Comparison of ENCODE assay signal across 8 mouse cellular contexts in the genomic region with DNA sequence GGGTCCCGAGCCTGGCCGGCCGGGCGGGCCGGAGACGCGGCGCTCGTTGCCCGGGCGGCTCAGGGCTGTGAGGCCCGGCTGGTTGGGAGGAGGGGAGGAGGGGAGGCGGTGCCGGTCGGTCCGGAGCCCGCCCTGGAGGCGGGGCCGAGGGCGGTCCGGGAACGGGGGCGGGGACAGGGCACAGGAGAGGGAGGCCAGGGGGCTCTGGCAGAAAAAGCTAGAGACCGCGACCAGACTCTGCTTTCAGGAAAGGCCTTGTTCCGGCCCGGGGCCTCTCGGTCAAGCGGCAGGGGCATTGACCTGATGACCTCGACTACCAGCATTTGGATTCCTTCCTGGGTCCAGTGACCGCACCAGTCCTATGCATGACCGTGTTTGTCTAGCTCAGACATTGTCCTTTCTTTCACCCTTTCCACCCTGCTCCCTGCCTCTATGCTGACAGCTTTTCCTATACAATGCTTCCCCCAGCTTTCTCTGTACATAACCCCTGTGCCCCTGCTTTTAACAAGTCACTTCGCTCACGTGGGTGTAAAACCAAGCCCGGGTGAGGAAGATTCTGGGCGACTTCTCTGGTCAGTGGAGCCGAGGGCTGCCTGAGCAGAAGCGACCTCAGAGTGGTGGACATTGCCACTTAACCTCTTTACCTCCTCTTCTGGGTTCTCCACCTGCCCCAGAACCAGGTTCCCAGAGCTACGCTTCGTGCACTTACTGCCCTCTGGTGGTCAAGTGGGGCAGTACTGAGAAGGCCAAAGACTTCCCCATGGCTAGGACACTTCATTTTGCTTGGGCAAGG. TPM values are rescaled to one million over a fixed set of nuclear protein-coding genes. Genes with fewer than 3 reads are reported as not detected.
DNase-seq lines count a peak whose midpoint lies in the region; ATAC-seq lines count a peak whose summit lies in the region.

No protein-coding gene starts in this region.

- H3K9me3 ChIP-seq in hindbrain, embryonic 12.5 days (replicated peaks) = no peaks in the 10 kb centered on the region

- WGBS in hindbrain, embryonic 12.5 days = under 1% methylated on average over 36 of the region's 40 CpGs

- H3K4me2 ChIP-seq in hindbrain, embryonic 12.5 days (replicated peaks) = peak overlapping the region; percentile 66

- peak overlapping the region; percentile 82 for H3K27ac ChIP-seq in hindbrain, embryonic 12.5 days

- ATAC-seq in frontal cortex, adult (ENCODE audit: low TSS enrichment) = peak; percentile 74
- ATAC-seq in hindbrain, embryonic 12.5 days (ENCODE audit: low FRiP score) = peak; percentile 98
- peak; percentile 96 for ATAC-seq in megakaryocyte, adult 5-6 weeks (ENCODE audit: poor library complexity, severe bottlenecking)

- DNase-seq in T-cell, adult 2 months (ENCODE audit: low spot score) = peak; percentile 65
- peak; percentile 90 for DNase-seq in cerebellum, adult 9-10 months
- peak; percentile 83 to 86 for DNase-seq in layer of hippocampus, postnatal 36 days
- DNase-seq in right cerebral cortex, postnatal 10 days (ENCODE audit: low spot score in 2 of 2) = peak; percentile 90 to 92
- DNase-seq in yolk sac, embryonic 10.5 days (ENCODE audit: low spot score) = peak; percentile 94

- peak overlapping the region; percentile 74 for H3K4me3 ChIP-seq in hindbrain, embryonic 12.5 days

- peaks cover 33% of the 10 kb centered on the region for H3K4me1 ChIP-seq in hindbrain, embryonic 12.5 days

- H3K36me3 ChIP-seq in hindbrain, embryonic 12.5 days = peaks cover 11% of the 10 kb centered on the region

- peak overlapping the region; percentile 85 for H3K9ac ChIP-seq in hindbrain, embryonic 12.5 days

- no peaks in the 10 kb centered on the region for H3K27me3 ChIP-seq in hindbrain, embryonic 12.5 days

RNA-seq across cellular contexts. Expression of gene Gpr84, which starts 13.2 kb away (rescaled TPM):
- 0.36 and 0.51 TPM in 2 replicates for polyA plus RNA-seq in hindbrain, embryonic 12.5 days (2016; fragmentation: Nextera tagmentation; extraction: Ambion mirVana)
- total RNA-seq in layer of hippocampus, postnatal 36 days (2021) = under 1 TPM; 0.25 to 0.66 TPM
- total RNA-seq in megakaryocyte, adult 5-6 weeks (2015) = 2.9 and 3.8 TPM in 2 replicates
- total RNA-seq in megakaryocyte, adult 5-6 weeks (2017) = 1.7 and 3.3 TPM in 2 replicates

RNA-seq across cellular contexts. Expression of gene Zfp385a, which starts 16.2 kb away (rescaled TPM):
- polyA plus RNA-seq in hindbrain, embryonic 12.5 days (2016; fragmentation: Nextera tagmentation; extraction: Ambion mirVana) = 20.5 and 23.8 TPM in 2 replicates
- 10 to 100 TPM; 38.7 to 39.7 TPM for total RNA-seq in layer of hippocampus, postnatal 36 days (2021)
- 35.8 and 40.1 TPM in 2 replicates for total RNA-seq in megakaryocyte, adult 5-6 weeks (2015)
- 6.8 and 9.4 TPM in 2 replicates for total RNA-seq in megakaryocyte, adult 5-6 weeks (2017)

RNA-seq across cellular contexts. Expression of gene Itga5, which starts 42.9 kb away (rescaled TPM):
- polyA plus RNA-seq in hindbrain, embryonic 12.5 days (2016; fragmentation: Nextera tagmentation; extraction: Ambion mirVana) = 26.8 and 27.0 TPM in 2 replicates
- 1 to 10 TPM; 1.4 to 1.9 TPM for total RNA-seq in layer of hippocampus, postnatal 36 days (2021)
- 18.4 and 21.4 TPM in 2 replicates for total RNA-seq in megakaryocyte, adult 5-6 weeks (2015)
- 8.3 and 9.5 TPM in 2 replicates for total RNA-seq in megakaryocyte, adult 5-6 weeks (2017)

RNA-seq across cellular contexts. Expression of gene Copz1, which starts 51.1 kb away (rescaled TPM):
- 235 and 247 TPM in 2 replicates for polyA plus RNA-seq in hindbrain, embryonic 12.5 days (2016; fragmentation: Nextera tagmentation; extraction: Ambion mirVana)
- 100 to 1,000 TPM in 1 of 2 experiments, 10 to 100 TPM in 1; 93.2 to 103 TPM for total RNA-seq in layer of hippocampus, postnatal 36 days (2021)
- 246 and 255 TPM in 2 replicates for total RNA-seq in megakaryocyte, adult 5-6 weeks (2015)
- 87.7 and 93.9 TPM in 2 replicates for total RNA-seq in megakaryocyte, adult 5-6 weeks (2017)

Comparison
In these comparisons a context has a peak if more than half of its experiments do, and no peak if none do; other contexts are left out.
1. Peak in every context shown above with its lines: DNase-seq, ATAC-seq, H3K4me3 ChIP-seq and H3K27ac ChIP-seq.